Mouse (Mus musculus): ENCODE measurements around the gene Nkx2-5. TPM values are rescaled to one million over a fixed set of nuclear protein-coding genes. Genes with fewer than 3 reads are reported as not detected.

Nkx2-5 gene
- total RNA-seq (2023), result not detected

GRCm38 (mm10) chr17:26844909-26845148 lies at the start of gene Nkx2-5:
Gene Nkx2-5, minus strand, starts transcription at chr17:26845009.

Other genes with a start within 250 kb of the Nkx2-5 start
- 10 to 100 TPM; 85.6 to 87.4 TPM for gene Atp6v0e, start 181.8 kb downstream of the Nkx2-5 start, total RNA-seq (2023)
- 10 to 100 TPM; 87.8 to 92.6 TPM for gene Crebrf, start 129.4 kb downstream of the Nkx2-5 start, total RNA-seq (2023)
- 10 to 100 TPM; 32.1 to 35.7 TPM for gene Bnip1, start 63.9 kb downstream of the Nkx2-5 start, total RNA-seq (2023)
- 10 to 100 TPM in 1 of 2 experiments, 1 to 10 TPM in 1; 7.4 to 10.4 TPM for gene Kifc5b, start 72.1 kb upstream of the Nkx2-5 start, total RNA-seq (2023)
- 100 to 1,000 TPM; 126 to 131 TPM for gene Phf1, start 88.0 kb upstream of the Nkx2-5 start, total RNA-seq (2023)
- 100 to 1,000 TPM in 1 of 2 experiments, 10 to 100 TPM in 1; 95.6 to 111 TPM for gene Cuta, start 94.6 kb upstream of the Nkx2-5 start, total RNA-seq (2023)
- 1 to 10 TPM; 1.3 to 2.1 TPM for gene Syngap1, start 96.2 kb upstream of the Nkx2-5 start, total RNA-seq (2023)
- 10 to 100 TPM; 24.3 to 25.0 TPM for gene Zbtb9, start 128.2 kb upstream of the Nkx2-5 start, total RNA-seq (2023)
- gene Bak1, start 184.0 kb upstream of the Nkx2-5 start, total RNA-seq (2023), result 10 to 100 TPM; 39.2 to 47.5 TPM
- 100 to 1,000 TPM in 1 of 2 experiments, 10 to 100 TPM in 1; 97.9 to 108 TPM for gene Itpr3, start 212.3 kb upstream of the Nkx2-5 start, total RNA-seq (2023)

All from T-cell, adult 66 days (primary cell).